Mouse (Mus musculus) kidney, embryonic 14.5 days (tissue): ENCODE measurements around the gene Ostf1. TPM values are rescaled to one million over a fixed set of nuclear protein-coding genes. Genes with fewer than 3 reads are reported as not detected.

Source experiments
- ATAC-seq: fragments of 200-750 bp; cut with Nextera tagmentation; 2 replicates; pipeline ENCODE4 v1.8.0; 2017; ENCODE audit warnings: moderate number of reproducible peaks, mild to moderate bottlenecking, moderate TSS enrichment, moderate library complexity; ENCODE audit not compliant: low FRiP score, low TSS enrichment
- H3K27ac ChIP-seq: fragments of 300-500 bp; sonication (generic); 2 replicates; pipeline ENCODE4 v1.5.1; 2014; ENCODE audit warnings: low read depth, mild to moderate bottlenecking, low read length, moderate library complexity, mixed read lengths
- H3K27me3 ChIP-seq: fragments of 300-500 bp; sonication (generic); 2 replicates; pipeline ENCODE4 v1.6.1; 2014; ENCODE audit warnings: mild to moderate bottlenecking, low read length; ENCODE audit not compliant: control insufficient read depth, insufficient read depth
- H3K36me3 ChIP-seq: fragments of 300-500 bp; sonication (generic); 2 replicates; pipeline ENCODE4 v1.6.1; 2014; ENCODE audit warnings: low read length, mixed read lengths; ENCODE audit not compliant: control insufficient read depth, insufficient read depth
- H3K4me1 ChIP-seq: fragments of 300-500 bp; sonication (generic); 2 replicates; pipeline ENCODE4 v1.6.1; 2014; ENCODE audit warnings: low read length, mixed read lengths; ENCODE audit not compliant: control insufficient read depth, insufficient read depth
- H3K4me2 ChIP-seq: fragments of 300-500 bp; sonication (generic); replicated peaks from 2 replicates; pipeline ENCODE4 v1.6.1; 2014; ENCODE audit warnings: low read depth, mild to moderate bottlenecking, low read length
- H3K4me3 ChIP-seq: fragments of 300-500 bp; sonication (generic); 2 replicates; pipeline ENCODE4 v1.5.1; 2014; ENCODE audit warnings: mild to moderate bottlenecking, low read length
- H3K9ac ChIP-seq: fragments of 300-500 bp; sonication (generic); 2 replicates; pipeline ENCODE4 v1.6.1; 2014; ENCODE audit warnings: low read depth, mild to moderate bottlenecking, low read length, moderate library complexity
- H3K9me3 ChIP-seq: fragments of 300-500 bp; sonication (generic); 2 replicates; pipeline ENCODE4 v1.6.1; 2016; ENCODE audit warnings: low read length; ENCODE audit not compliant: control insufficient read depth
- WGBS: fragments of 180-500 bp; shearing (Covaris S2); extraction: QIAGEN DNeasy Blood & Tissue Kit; methylation state at CpG from one replicate; pipeline ENCODE4 v1.1.7; 2014; 5-methylcytosine and 5-hydroxymethylcytosine counted together
- polyA plus RNA-seq: library from polyadenylated mRNA; unstranded; fragments of >200 nt; fragmentation: Nextera tagmentation; extraction: Ambion mirVana; gene quantifications from 2 replicates; pipeline ENCODE4 v1.2.1, GENCODE M21; 2014

The Ostf1 gene
- polyA plus RNA-seq, 1 experiment from 2014 or later, result 101 TPM

- Histone ChIP-seq H3K4me3 (no peak overlapping the region), H3K9me3 (no peaks in the 10 kb centered on the region), H3K27ac (no peak overlapping the region), H3K9ac (no peak overlapping the region), H3K4me2 (no peak overlapping the region), H3K4me1 (no peaks in the 10 kb centered on the region), H3K36me3 (no peaks in the 10 kb centered on the region), H3K27me3 (no peaks in the 10 kb centered on the region)
- 96% methylated on average over 1 of the region's 1 CpGs for WGBS
- ATAC-seq, result no peak
These were observed 14.1 kb downstream of the Ostf1 start for GRCm38 (mm10) chr19:18617504-18617903.

- Histone ChIP-seq H3K27me3 (no peaks in the 10 kb centered on the region), H3K27ac (no peak overlapping the region), H3K4me3 (no peak overlapping the region), H3K4me1 (no peaks in the 10 kb centered on the region), H3K4me2 (no peak overlapping the region), H3K9me3 (no peaks in the 10 kb centered on the region), H3K36me3 (no peaks in the 10 kb centered on the region), H3K9ac (no peak overlapping the region)
- ATAC-seq, result no peak
- 73% methylated on average over 9 of the region's 9 CpGs for WGBS
These were observed 15.9 kb downstream of the Ostf1 start for GRCm38 (mm10) chr19:18615680-18616240.

GRCm38 (mm10) chr19:18614337-18614736 is 17.3 kb downstream of the Ostf1 start:
- no peaks in the 10 kb centered on the region for H3K4me1 ChIP-seq
- H3K36me3 ChIP-seq, result no peaks in the 10 kb centered on the region
- H3K9me3 ChIP-seq, result no peaks in the 10 kb centered on the region
- H3K4me2 ChIP-seq, result no peak overlapping the region
- 89% methylated on average over 7 of the region's 7 CpGs for whole genome bisulfite sequencing
- no peak overlapping the region for H3K4me3 ChIP-seq
- ATAC-seq, result no peak
- H3K27me3 ChIP-seq, result no peaks in the 10 kb centered on the region
- H3K27ac ChIP-seq, result no peak overlapping the region
- H3K9ac ChIP-seq, result no peak overlapping the region

GRCm38 (mm10) chr19:18608975-18609374 is 22.6 kb downstream of the Ostf1 start:
- Histone ChIP-seq H3K27ac (no peak overlapping the region), H3K9me3 (no peaks in the 10 kb centered on the region), H3K4me3 (no peak overlapping the region), H3K4me2 (no peak overlapping the region), H3K9ac (no peak overlapping the region), H3K27me3 (no peaks in the 10 kb centered on the region), H3K36me3 (no peaks in the 10 kb centered on the region), H3K4me1 (peaks cover 20% of the 10 kb centered on the region)
- WGBS, result 19% methylated on average over 6 of the region's 6 CpGs
- ATAC-seq, result no peak

- H3K9me3 ChIP-seq, result no peaks in the 10 kb centered on the region
- H3K36me3 ChIP-seq, result no peaks in the 10 kb centered on the region
- H3K27ac ChIP-seq, result peak overlapping the region; percentile 24; the same call in 1 of the 2 replicates
- H3K27me3 ChIP-seq, result no peaks in the 10 kb centered on the region
- H3K4me1 ChIP-seq, result peaks cover 20% of the 10 kb centered on the region
- no peak overlapping the region for H3K4me2 ChIP-seq
- H3K4me3 ChIP-seq, result no peak overlapping the region
- 37% methylated on average over 7 of the region's 7 CpGs for WGBS
- ATAC-seq, result 0 out of 2 replicates have a peak, but pooled peaks have one; percentile 42
- H3K9ac ChIP-seq, result no peak overlapping the region
These were observed 23.7 kb downstream of the Ostf1 start for GRCm38 (mm10) chr19:18607907-18608306.

- Histone ChIP-seq H3K27me3 (no peaks in the 10 kb centered on the region), H3K4me1 (peaks cover 9% of the 10 kb centered on the region), H3K4me3 (no peak overlapping the region), H3K9ac (no peak overlapping the region), H3K27ac (no peak overlapping the region), H3K4me2 (no peak overlapping the region), H3K36me3 (no peaks in the 10 kb centered on the region), H3K9me3 (no peaks in the 10 kb centered on the region)
- ATAC-seq, result peak; percentile 10; the same call in 1 of the 2 replicates
- 73% methylated on average over 6 of the region's 6 CpGs for WGBS
These were observed 28.6 kb downstream of the Ostf1 start for GRCm38 (mm10) chr19:18603011-18603410.

- Histone ChIP-seq H3K27ac (no peak overlapping the region), H3K4me2 (no peak overlapping the region), H3K4me3 (no peak overlapping the region), H3K4me1 (no peaks in the 10 kb centered on the region), H3K9ac (no peak overlapping the region), H3K27me3 (no peaks in the 10 kb centered on the region), H3K9me3 (no peaks in the 10 kb centered on the region), H3K36me3 (no peaks in the 10 kb centered on the region)
- ATAC-seq, result no peak
- 95% methylated on average over 9 of the region's 9 CpGs for WGBS
These were observed 31.0 kb downstream of the Ostf1 start for GRCm38 (mm10) chr19:18600611-18601010.

- 91% methylated on average over 5 of the region's 5 CpGs for WGBS
- Histone ChIP-seq H3K27me3 (no peaks in the 10 kb centered on the region), H3K9ac (no peak overlapping the region), H3K27ac (no peak overlapping the region), H3K4me3 (no peak overlapping the region), H3K4me2 (no peak overlapping the region), H3K36me3 (no peaks in the 10 kb centered on the region), H3K4me1 (no peaks in the 10 kb centered on the region), H3K9me3 (no peaks in the 10 kb centered on the region)
- no peak for ATAC-seq
These were observed 32.0 kb downstream of the Ostf1 start for GRCm38 (mm10) chr19:18599650-18600049.

GRCm38 (mm10) chr19:18599051-18599450 is 32.6 kb downstream of the Ostf1 start:
- no peak overlapping the region for H3K4me2 ChIP-seq
- ATAC-seq, result no peak; the same call in 1 of the 2 replicates
- H3K9me3 ChIP-seq, result no peaks in the 10 kb centered on the region
- no peak overlapping the region for H3K4me3 ChIP-seq
- H3K4me1 ChIP-seq, result no peaks in the 10 kb centered on the region
- H3K27ac ChIP-seq, result no peak overlapping the region
- WGBS, result 45% methylated on average over 8 of the region's 8 CpGs
- no peak overlapping the region for H3K9ac ChIP-seq
- no peaks in the 10 kb centered on the region for H3K27me3 ChIP-seq
- no peaks in the 10 kb centered on the region for H3K36me3 ChIP-seq
